Mouse (Mus musculus) intestine, embryonic 14.5 days (tissue): ENCODE measurements around the gene Ddias. TPM values are rescaled to one million over a fixed set of nuclear protein-coding genes. Genes with fewer than 3 reads are reported as not detected.

Source experiments
- ATAC-seq: fragments of 200-750 bp; cut with Nextera tagmentation; replicated peaks from 2 replicates; pipeline ENCODE4 v1.8.0; 2017; ENCODE audit warnings: low read depth, moderate number of reproducible peaks, moderate TSS enrichment, moderate library complexity; ENCODE audit not compliant: low FRiP score, low TSS enrichment
- DNase-seq: peaks from one replicate; pipeline ENCODE4 v3.0.0-alpha.2; 2018; ENCODE audit warnings: low spot score
- H3K27ac ChIP-seq: fragments of 300-500 bp; sonication (generic); 2 replicates; pipeline ENCODE4 v1.5.1; 2014; ENCODE audit warnings: low read depth, mild to moderate bottlenecking, control low read depth
- H3K27me3 ChIP-seq: fragments of 300-500 bp; sonication (generic); replicated peaks from 2 replicates; pipeline ENCODE4 v1.6.1; 2014; ENCODE audit warnings: low read length, control low read depth; ENCODE audit not compliant: control insufficient read depth, insufficient read depth
- H3K36me3 ChIP-seq: fragments of 300-500 bp; sonication (generic); 2 replicates; pipeline ENCODE4 v1.6.1; 2014; ENCODE audit warnings: low read length, control low read depth; ENCODE audit not compliant: control insufficient read depth, insufficient read depth
- H3K4me1 ChIP-seq: fragments of 300-500 bp; sonication (generic); replicated peaks from 2 replicates; pipeline ENCODE4 v1.6.1; 2014; ENCODE audit warnings: low read length, control low read depth, mixed read lengths; ENCODE audit not compliant: control insufficient read depth, insufficient read depth
- H3K4me2 ChIP-seq: fragments of 300-500 bp; sonication (generic); 2 replicates; pipeline ENCODE4 v1.6.1; 2014; ENCODE audit warnings: low read length
- H3K4me3 ChIP-seq: fragments of 300-500 bp; sonication (generic); 2 replicates; pipeline ENCODE4 v1.5.1; 2014; ENCODE audit warnings: low read depth, low read length, control low read depth, mixed read lengths
- H3K9ac ChIP-seq: fragments of 300-500 bp; sonication (generic); 2 replicates; pipeline ENCODE4 v1.6.1; 2014; ENCODE audit warnings: mild to moderate bottlenecking, low read length
- H3K9me3 ChIP-seq: fragments of 300-500 bp; sonication (generic); 2 replicates; pipeline ENCODE4 v1.6.1; 2016; ENCODE audit warnings: low read length, control low read depth; ENCODE audit not compliant: control insufficient read depth
- WGBS: fragments of 180-500 bp; shearing (Covaris S2); extraction: QIAGEN DNeasy Blood & Tissue Kit; methylation state at CpG from one replicate; pipeline ENCODE4 v1.1.7; 2014; 5-methylcytosine and 5-hydroxymethylcytosine counted together
- polyA plus RNA-seq: library from polyadenylated mRNA; unstranded; fragments of >200 nt; fragmentation: Nextera tagmentation; extraction: Ambion mirVana; gene quantifications from 2 replicates; pipeline ENCODE4 v1.2.1, GENCODE M21; 2014

Ddias gene
- polyA plus RNA-seq, 1 experiment from 2014 or later: 12.7 TPM

DNA sequence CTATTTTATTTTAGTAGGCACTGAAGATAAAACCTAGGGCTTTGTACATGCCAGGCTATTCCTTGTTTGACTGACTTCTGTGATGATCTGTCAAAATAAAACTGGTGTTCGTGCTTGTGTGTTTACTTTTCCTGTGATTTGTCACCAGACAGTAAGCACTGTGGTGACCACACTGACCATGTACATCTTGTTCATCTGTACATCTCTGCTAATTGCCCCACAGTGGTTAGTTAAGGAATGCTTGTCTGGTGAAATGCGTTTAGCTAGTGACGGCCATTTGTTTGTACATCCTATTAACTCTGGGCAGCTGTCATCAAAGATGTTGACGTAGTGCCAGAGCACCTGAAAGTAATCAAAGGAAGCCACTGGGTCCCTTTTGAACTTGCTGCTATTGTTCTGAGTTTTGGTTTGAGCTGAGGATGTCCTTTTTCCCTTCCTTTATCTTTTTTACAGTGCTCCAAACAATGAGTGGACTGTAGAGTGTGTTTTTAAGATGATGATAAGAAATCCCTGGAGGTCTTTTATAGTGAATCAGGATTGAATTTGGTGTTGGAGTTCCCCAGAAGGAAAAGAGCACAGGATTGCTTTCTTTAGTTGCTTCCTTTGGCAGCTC is 16.7 kb upstream of the Ddias start:
- H3K9me3 ChIP-seq: peaks cover 5% of the 10 kb centered on the region; the same call in 1 of the 2 replicates
- no peaks in the 10 kb centered on the region for H3K4me1 ChIP-seq
- ATAC-seq (no peak), DNase-seq (no peak)
- WGBS: 29% methylated on average over 4 of the region's 4 CpGs
- H3K9ac ChIP-seq: no peak overlapping the region
- no peaks in the 10 kb centered on the region for H3K27me3 ChIP-seq
- H3K27ac ChIP-seq: no peak overlapping the region
- H3K4me2 ChIP-seq: no peak overlapping the region
- no peak overlapping the region for H3K4me3 ChIP-seq
- no peaks in the 10 kb centered on the region for H3K36me3 ChIP-seq

DNA sequence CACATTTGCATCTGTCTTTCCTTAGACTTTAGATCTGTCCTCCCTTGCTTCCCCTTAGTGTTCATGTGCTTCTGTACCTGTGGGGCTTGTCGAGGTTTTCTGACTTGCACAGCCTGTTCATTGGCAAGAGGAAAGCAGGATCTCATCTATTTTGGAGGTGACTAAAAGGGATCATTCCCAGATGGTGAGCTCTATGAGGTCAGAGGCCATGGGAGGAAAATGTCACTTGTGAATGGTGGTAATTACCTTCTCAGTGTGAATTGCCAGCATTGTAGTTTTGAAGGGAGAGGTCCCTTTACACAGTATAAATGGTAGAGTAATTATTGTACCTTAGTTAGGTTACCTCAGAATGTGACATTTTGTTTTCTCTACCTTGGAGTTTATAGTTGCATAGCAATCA is 16.2 kb upstream of the Ddias start:
- H3K4me3 ChIP-seq: no peak overlapping the region
- no peak overlapping the region for H3K27ac ChIP-seq
- H3K9me3 ChIP-seq: peaks cover 5% of the 10 kb centered on the region; the same call in 1 of the 2 replicates
- no peaks in the 10 kb centered on the region for H3K4me1 ChIP-seq
- DNase-seq (no peak), ATAC-seq (no peak)
- no peaks in the 10 kb centered on the region for H3K36me3 ChIP-seq
- H3K9ac ChIP-seq: no peak overlapping the region
- WGBS: 48% methylated on average over 1 of the region's 1 CpGs
- no peak overlapping the region for H3K4me2 ChIP-seq
- no peaks in the 10 kb centered on the region for H3K27me3 ChIP-seq

- 91% methylated on average over 5 of the region's 5 CpGs for WGBS
- DNase-seq: no peak
These were observed 13.2 kb upstream of the Ddias start for GRCm38 (mm10) chr7:92887230-92887629.

DNA sequence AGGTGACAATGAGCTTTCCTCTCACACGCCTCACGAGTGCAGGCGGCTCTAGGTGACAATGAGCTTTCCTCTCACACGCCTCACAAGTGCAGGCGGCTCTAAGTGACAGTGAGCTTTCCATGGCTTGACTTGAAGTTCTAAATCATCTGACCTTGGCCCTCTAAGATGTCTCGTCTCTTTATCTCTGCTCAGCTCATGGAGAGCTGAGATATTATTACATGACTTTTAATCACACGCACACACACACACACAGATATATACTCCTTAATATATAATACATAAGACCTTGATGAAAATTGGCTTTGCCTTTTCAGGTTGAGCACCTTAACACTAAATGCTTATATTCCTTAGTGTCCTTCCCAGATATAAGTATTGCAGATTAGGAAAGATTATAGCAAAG is 12.8 kb upstream of the Ddias start:
- 81% methylated on average over 7 of the region's 7 CpGs for WGBS
- H3K27ac ChIP-seq: no peak overlapping the region
- H3K4me1 ChIP-seq: no peaks in the 10 kb centered on the region
- ATAC-seq (no peak), DNase-seq (no peak)
- H3K9ac ChIP-seq: no peak overlapping the region
- no peak overlapping the region for H3K4me3 ChIP-seq
- no peaks in the 10 kb centered on the region for H3K9me3 ChIP-seq
- H3K36me3 ChIP-seq: no peaks in the 10 kb centered on the region
- H3K27me3 ChIP-seq: no peaks in the 10 kb centered on the region
- H3K4me2 ChIP-seq: no peak overlapping the region

More at GRCm38 (mm10) chr7:92887230-92887629, 13.2 kb upstream of the Ddias start:
- H3K27ac ChIP-seq: no peak overlapping the region
- H3K4me1 ChIP-seq: no peaks in the 10 kb centered on the region
- H3K9ac ChIP-seq: no peak overlapping the region
- no peak overlapping the region for H3K4me2 ChIP-seq
- ATAC-seq: no peak
- no peaks in the 10 kb centered on the region for H3K36me3 ChIP-seq
- H3K27me3 ChIP-seq: no peaks in the 10 kb centered on the region
- peaks cover 3% of the 10 kb centered on the region; the same call in 1 of the 2 replicates for H3K9me3 ChIP-seq
- no peak overlapping the region for H3K4me3 ChIP-seq

DNA sequence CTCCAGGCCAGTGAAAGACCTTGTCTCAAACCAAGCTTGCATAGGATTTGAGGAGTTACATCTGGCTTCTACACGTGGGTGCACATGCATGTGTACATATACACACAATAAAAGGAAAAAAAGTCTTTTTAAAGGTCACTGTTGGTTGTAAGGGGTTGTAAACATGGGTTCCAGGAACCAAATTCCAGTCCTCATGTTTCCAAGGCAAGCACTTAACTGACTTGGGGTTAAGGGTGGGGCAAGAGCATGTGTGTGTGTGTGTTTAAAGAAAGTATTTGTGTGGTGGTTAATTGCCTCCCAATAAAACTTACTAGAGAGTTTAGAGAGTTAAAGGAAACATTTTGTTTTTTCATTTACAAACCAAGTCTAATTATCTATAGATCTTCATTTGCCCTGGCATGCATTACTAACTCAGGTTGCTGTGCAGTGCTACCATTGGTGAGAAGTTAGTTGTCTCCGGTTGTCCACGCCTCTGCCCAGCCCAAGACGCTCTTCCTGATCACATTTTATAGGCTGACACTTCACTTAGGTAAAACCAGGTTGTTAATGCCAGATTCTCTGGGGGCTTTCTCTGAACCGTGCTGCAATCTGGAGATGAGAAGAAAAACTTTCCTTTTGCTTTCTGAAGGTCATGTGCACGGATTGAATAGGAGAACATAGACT is 11.1 kb upstream of the Ddias start:
- ATAC-seq (no peak), DNase-seq (no peak)
- Histone ChIP-seq H3K27ac (no peak overlapping the region), H3K4me1 (no peaks in the 10 kb centered on the region), H3K9ac (no peak overlapping the region), H3K36me3 (no peaks in the 10 kb centered on the region), H3K4me3 (no peak overlapping the region), H3K9me3 (no peaks in the 10 kb centered on the region), H3K27me3 (no peaks in the 10 kb centered on the region), H3K4me2 (no peak overlapping the region)
- WGBS: 72% methylated on average over 6 of the region's 6 CpGs

DNA sequence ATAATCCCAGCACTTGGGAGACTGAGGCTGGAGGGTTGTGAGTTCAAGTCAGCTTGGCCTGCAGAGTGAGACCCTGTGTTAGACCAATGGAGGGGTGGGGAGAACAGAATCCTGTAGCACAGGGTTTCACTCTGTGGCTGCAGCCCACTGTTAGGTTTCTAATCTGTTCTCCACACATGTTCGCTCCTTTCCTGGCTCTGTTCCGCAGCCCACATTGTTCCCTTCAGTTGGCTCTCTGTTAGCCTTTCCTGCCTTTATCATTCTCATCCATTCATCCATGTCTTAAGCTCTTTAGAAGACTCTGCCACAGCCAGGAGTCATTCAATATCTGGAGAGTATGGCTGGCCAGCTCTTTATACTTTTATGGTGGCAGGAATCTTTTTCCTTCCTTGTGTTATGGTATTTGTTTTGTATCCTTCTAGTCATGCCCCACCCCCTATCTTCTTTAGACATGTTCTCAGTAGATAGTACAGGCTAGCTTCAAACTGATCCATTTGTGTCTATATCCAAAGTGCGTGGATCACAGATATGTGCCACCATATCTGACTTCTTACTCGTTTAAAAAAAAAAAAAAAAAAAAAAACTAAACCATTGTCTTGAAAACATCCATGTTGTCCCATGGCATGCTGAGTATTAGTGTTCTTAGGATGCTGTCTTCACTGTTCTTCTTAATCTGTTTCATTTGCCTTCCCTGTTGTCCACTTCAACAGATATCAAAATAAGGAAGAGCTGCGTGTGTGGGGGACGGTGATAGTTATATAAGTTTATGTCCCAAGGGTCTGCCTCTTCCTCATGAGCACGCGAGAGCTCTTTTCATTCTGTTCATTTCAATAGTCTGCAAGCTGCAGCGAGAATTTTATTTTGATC is 10.0 kb upstream of the Ddias start:
- no peak for ATAC-seq

GRCm38 (mm10) chr7:92878575-92879285 is 4.7 kb upstream of the Ddias start:
- Histone ChIP-seq H3K9me3 (no peaks in the 10 kb centered on the region), H3K36me3 (no peaks in the 10 kb centered on the region; the same call in 1 of the 2 replicates), H3K4me2 (no peak overlapping the region), H3K4me3 (no peak overlapping the region), H3K9ac (no peak overlapping the region), H3K4me1 (peaks cover 11% of the 10 kb centered on the region; the same call in 1 of the 2 replicates), H3K27ac (no peak overlapping the region), H3K27me3 (no peaks in the 10 kb centered on the region)
- ATAC-seq (no peak), DNase-seq (no peak)
- 82% methylated on average over 7 of the region's 7 CpGs for whole genome bisulfite sequencing

More for the DNA sequence above, 10.0 kb upstream of the Ddias start:
- no peak overlapping the region for H3K9ac ChIP-seq
- H3K36me3 ChIP-seq: no peaks in the 10 kb centered on the region; the same call in 1 of the 2 replicates
- H3K4me3 ChIP-seq: no peak overlapping the region
- DNase-seq: no peak
- no peaks in the 10 kb centered on the region for H3K27me3 ChIP-seq
- no peak overlapping the region for H3K4me2 ChIP-seq
- no peaks in the 10 kb centered on the region for H3K9me3 ChIP-seq
- 87% methylated on average over 9 of the region's 9 CpGs for WGBS
- no peaks in the 10 kb centered on the region for H3K4me1 ChIP-seq
- H3K27ac ChIP-seq: no peak overlapping the region

DNA sequence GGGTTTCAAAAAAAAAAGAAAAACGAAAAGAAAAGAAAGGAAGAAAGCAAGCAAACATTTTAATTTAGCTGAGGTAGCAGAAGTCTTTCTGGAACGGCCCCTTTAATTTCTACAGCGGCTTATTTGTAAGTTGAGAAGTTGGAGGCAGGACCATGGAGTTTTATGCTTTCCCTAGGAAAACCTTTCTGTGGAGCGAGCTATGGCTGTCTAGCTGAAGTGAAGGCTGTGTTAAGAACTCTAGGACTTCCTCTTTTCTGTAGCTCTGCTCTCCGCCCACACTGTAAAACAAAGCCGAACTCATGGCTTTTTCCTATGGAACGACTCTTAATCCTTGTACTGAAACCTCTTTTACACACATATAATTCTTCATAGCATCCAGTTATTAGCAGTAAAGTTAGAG is 2.5 kb upstream of the Ddias start:
- no peaks in the 10 kb centered on the region; the same call in 1 of the 2 replicates for H3K36me3 ChIP-seq
- peak overlapping the region; percentile 7; the same call in 1 of the 2 replicates for H3K9ac ChIP-seq
- H3K4me1 ChIP-seq: peaks cover 11% of the 10 kb centered on the region; the same call in 1 of the 2 replicates
- no peaks in the 10 kb centered on the region for H3K27me3 ChIP-seq
- DNase-seq (no peak), ATAC-seq (no peak)
- peak overlapping the region; percentile 72 for H3K4me2 ChIP-seq
- peak overlapping the region; percentile 74 for H3K4me3 ChIP-seq
- WGBS: 37% methylated on average over 7 of the region's 7 CpGs
- peak overlapping the region; percentile 57 for H3K27ac ChIP-seq
- H3K9me3 ChIP-seq: no peaks in the 10 kb centered on the region
